Mouse (Mus musculus) lung, adult 2 months (tissue): Measurements from ENCODE around the gene Rab11fip4.

Experiments used
- CTCF ChIP-seq: fragments of 200-500 bp; IDR thresholded peaks from 2 replicates; pipeline ENCODE4 v1.5.1; 2011; ENCODE audit warnings: mild to moderate bottlenecking, low read length, control low read depth; ENCODE audit not compliant: insufficient read depth
- POLR2A ChIP-seq: fragments of 200-500 bp; IDR thresholded peaks from 2 replicates; pipeline ENCODE4 v1.6.1; 2011; ENCODE audit warnings: low read depth, mild to moderate bottlenecking, control low read depth, low read length, borderline replicate concordance; ENCODE audit errors: extremely low read depth

DNA sequence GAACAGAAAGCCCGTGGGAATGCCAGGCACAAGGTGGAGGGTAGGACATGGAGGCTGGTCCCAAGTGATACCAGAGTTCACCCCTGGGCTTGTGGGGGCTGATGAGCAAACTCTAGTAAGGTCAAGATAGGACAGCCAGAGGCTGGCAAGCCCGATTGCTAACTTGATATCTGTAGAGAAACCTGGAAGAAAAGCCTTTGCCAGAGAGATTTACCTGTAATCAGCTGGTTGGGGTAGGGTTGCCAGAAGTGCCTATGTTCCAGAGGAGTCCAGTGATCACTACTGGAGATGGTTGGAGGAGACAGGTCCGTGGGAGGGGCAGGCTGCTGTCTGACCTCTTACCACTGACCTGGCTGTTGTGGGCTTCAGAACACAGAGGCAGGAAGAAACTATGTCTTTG lies 126.3 kb downstream of the Rab11fip4 start:
- TF ChIP-seq CTCF (no peak), POLR2A (no peak)
